Mouse (Mus musculus) heart, postnatal 0 days (tissue): ENCODE results near the gene Fam19a3.

Experiments used
- CTCF ChIP-seq: IDR thresholded peaks from 2 replicates; pipeline ENCODE4 v1.5.1; 2016; ENCODE audit warnings: antibody characterized with exemption, control low read depth, low read depth
- EP300 ChIP-seq: IDR thresholded peaks from 2 replicates; pipeline ENCODE4 v1.6.1; 2016; ENCODE audit warnings: antibody characterized with exemption, low read depth

- no peak for TF ChIP-seq EP300
- TF ChIP-seq CTCF = no peak
Observed at GRCm38 (mm10) chr3:104801481-104801880, 19.8 kb upstream of the Fam19a3 start.
